Mouse (Mus musculus) right cerebral cortex, postnatal 10 days (tissue): ENCODE data around the gene Fam217b.
A peak's percentile ranks its signal among the peaks of the same experiment; 100 is the strongest.

ENCODE experiments used
- DNase-seq, 2 experiments: peaks; one replicate each; pipeline ENCODE4 v3.0.0; 2021; ENCODE audit warnings: low spot score in 2 of 2

The Fam217b gene

DNA sequence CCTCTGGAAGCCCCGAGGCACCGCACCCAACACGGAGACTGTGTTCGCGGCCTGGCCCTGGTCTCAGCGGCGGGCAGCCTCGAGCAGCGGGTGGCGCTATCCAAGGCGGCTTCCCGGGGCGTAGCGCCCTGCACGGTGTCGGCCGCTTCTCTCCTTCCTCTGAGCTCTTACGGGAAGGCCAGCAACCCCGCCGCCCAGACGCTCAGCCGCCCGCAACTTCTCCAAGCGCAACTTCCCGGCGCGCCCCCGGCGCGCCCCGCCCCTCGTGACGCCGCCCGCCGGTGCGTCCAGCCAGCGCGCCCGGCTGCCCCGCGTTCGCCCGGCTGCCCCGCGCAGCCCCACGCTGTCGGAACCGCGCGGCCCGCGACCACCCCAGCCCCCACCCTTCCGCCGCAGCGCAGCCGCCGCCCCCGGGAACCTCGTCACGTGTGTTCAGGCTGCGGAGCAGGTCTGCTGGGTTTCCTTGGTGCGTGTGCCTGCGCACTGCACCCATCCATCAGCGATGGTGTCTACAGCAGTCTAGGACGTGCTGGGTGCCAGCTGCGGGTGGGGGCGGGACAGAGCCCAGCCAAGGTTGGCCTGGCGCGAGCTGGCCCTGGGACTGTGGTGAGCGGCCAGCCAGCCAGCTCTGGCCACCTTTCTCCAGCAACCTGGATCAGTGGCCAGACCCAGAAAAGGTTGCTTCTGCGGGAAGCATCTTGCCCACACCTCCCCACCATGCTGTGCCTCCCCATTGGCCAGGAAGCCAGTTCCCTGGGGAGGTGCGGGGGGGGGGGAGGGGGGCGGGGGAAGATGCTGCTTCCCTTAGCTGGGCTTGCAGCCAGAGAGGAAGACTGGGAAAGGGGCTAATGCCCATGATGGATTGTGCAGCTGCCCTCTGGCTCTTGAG lies at the start of gene Fam217b, which contains the start of gene Ppp1r3d:
Gene Fam217b (plus strand): TSS at position 264 of the 889 bp plus-strand sequence.
Gene Ppp1r3d (minus strand): TSS at position 212 of the 889 bp plus-strand sequence.
- peak; percentile 74 to 81 for DNase-seq

DNA sequence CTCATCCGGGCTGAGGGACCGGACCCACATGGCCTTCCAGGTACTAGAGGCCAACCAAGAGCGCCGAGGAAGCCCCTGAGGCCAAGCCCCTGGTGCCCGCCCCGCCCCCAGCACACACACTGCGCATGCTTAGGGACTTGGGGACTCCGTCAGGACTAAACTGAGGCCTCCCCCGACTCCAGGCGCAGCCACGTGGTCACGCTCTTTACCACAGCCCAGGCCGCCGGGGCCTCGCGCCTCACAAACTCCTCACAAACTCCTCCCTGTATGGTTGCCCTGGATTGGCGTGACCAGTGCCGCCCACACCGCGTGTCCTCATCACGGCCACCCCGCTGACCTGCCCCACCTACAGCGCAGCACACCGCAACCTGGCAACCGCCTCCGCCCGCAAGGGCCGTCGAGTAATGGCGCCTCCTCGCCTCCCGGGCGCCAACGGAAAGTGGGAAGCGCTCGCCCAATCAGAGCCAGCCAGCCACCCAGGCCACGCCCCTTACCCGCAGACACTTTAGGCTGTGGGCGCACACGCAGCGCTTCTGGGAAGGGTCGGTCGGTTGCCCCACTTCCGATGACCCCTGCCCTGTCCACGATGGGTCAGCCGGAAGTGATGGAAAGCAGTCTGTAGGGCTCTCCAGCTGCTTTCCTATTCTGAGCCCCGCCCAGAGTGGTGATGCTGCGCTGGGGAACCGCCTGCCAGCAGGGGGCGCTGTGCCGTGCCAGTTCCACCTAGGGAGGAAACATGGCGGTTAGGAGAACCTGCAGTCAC lies 7.1 kb upstream of the Fam217b start, which contains the start of gene Sycp2:
Gene Sycp2 (minus strand): TSS at position 633 of the 763 bp plus-strand sequence.
- peak in 1 of 2 experiments; percentile 29 for DNase-seq

DNA sequence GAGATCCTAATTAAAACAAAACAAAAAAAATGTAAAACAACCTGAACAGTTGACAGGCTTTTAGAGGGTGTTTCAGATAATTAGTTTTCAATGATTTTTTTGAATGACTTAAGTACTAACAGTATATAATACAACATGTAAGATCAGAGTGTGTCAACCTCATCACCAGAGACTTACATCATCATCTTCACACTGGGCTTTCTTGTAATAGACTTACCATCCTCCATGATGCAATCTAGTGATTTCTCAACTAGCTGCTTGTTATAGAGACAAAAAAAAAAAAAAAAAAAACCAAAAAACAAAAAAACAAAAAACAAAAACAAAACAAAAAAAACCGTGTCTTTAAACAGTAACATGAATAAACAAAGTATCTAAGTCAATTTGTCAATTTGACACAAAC lies 5.3 kb upstream of the Fam217b start:
- no peak for DNase-seq

DNA sequence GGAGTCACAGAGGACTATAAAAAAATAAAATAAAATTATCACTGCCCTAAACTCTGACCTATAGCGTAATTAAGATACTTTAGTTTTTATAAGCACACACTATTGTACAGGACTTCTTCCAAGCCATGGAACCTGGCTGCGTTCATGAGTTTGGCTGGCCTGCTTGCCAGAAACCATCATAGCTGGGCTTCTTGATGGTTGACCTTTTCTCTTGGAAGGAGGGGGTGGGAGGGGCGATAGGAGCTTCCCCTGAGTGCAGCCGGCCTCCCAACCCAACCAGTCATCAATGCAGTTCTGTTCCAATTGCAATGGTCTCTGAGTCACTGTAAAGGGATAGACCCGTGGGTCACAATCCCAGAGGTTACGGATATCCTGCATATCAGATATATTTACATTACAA lies 4.0 kb upstream of the Fam217b start:
- DNase-seq, result peak in 1 of 2 experiments; percentile 28

DNA sequence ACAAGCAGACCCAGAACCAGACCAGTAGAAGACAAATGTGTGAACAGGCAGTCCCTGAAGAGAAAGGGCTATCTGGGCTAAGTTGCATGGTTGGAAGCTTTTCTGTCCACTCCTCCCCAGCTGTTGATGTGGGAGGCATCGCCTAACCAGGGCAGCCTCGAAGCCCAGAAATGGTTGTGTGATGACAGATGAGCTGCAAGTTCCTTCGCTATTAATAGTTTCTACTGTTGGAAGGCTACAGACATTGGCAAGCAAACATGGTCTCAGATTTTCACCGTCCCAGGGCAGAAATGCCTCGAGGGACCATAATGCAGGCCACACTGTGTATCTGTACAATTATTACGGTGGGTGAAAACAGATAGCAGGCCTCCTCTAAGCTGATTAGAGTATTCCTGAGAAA lies 1.7 kb upstream of the Fam217b start:
- DNase-seq, result peak; percentile 30 to 63

DNA sequence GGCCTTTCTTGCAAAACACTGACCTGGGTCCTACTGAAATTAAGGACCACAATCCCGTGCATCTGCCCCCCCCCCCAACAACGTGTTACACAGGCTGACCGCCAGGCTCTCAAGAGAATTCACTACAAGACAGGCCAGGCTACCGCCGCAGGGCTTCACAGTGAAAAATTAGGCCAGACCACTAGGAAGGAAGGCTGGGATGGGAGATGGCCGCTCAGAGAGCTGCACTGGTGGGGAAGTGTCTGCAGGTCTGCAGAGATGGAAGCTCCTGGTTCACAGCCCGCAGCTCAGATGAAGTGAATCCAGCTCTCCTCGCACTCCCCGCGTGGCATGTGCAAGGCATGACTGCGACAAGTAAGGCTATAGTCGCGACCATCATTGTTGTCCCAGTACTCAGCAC lies 1.2 kb upstream of the Fam217b start:
- peak; percentile 32 to 53 for DNase-seq

DNA sequence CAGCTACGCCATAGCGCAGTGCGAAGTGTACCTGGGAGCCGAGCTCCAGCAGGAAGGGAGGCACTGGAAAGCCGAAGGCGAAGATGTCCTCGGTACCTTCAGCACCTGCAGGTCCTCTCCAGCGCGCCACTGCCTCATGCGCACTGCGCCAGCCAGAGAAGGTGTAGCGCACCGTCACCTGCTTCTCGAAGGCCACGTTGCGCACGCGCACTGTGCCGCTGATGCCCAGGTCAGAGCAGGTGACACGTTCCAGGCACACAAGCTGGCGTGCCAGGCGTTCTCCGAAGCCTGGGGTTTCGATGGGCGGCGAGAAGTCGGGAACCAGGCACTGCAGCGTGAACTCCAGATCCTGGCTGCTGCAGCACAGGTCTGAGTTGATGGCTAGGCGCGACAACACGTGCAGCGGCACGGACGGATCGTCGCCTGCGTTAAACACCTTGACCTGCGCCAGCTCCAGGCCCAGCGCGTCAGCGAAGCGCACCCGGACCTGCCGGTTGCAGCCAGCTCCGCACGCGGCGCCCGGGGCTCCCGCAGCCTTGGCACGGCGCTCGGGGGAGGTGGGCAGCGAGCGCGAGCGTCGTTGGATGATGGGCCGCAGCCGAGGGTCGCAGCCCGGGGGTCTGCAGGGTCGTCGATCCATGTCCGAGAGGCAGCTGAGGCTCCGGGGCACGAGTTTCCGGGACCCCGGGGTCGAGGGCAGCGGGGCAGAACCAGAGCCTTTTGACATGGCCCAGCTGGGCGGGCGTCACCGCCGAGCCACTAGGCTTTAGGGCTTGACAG lies 653 bp upstream of the Fam217b start:
- DNase-seq, result peak; percentile 69

DNA sequence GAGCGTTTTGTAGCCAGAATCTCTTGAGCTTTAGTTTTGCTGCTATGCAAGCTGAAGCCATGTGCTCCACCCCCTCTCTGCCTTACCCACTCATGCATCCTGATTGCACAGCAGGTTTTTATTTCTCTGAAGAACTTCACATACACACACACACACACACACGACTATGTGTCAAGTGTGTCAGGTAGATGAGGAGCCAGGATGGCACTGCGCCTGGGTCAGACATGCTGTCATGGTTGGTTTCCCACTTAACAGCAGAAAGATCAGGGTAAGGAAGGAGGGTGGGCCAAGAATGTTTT lies 775 bp downstream of the Fam217b start:
- DNase-seq, result peak in 1 of 2 experiments; percentile 35

DNA sequence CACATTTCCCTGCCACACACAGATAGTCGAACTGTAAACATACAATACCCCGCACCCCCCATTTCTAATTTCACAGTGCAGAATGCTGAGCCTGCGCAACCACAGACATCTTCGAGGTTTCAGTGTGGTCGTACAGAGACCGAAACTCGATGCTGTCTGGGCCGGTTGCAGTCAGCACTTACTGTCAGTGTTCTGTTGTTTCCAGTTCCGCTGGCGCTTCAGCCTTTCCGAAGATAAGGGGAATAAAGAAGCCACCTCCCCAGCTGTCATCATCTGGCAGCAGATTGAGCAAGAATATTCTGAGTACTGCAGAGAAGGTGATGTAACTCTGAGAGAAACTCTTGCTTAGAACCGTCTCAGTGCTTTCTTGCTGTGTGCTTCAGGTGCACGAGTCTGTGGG lies 2.1 kb downstream of the Fam217b start:
- DNase-seq, result peak; percentile 28 to 46

DNA sequence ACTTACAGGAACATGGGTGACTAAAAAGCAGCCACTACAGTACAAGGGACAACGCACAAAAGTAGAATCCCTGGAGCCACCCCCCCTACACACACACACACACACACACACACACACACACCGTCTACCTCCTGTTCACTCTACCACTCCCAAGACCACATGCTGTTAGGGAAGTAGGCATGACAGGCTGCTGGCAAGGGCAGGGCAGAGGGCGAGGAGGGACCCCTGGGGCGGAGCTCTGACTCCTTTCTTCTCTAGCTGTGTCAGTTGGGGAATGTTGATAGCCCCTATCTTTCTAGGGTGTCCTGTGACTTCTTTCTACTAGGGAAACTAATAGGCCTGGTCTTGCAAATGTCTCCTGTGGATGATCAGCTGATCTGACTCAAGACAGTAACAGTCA lies 2.6 kb downstream of the Fam217b start:
- peak in 1 of 2 experiments; percentile 27 for DNase-seq

DNA sequence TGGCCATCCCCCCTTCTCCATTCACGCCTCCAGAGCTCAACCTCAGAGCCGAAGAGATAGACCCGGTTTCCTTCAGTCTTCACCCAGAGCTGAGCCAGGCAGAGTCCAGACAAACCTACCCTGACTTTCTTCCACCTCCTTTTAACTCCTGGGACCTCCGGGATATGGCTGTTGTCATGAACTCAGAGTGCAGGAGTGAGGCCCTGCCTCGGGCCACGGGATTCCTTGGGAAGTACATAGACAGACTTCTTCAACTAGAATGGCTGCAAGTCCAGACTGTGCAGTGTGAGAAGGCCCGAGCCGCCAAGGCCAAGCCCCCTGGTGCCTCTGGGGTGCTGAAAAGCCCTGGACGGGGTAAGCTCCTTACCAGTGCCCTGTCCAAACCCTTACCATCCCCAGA lies 6.3 kb downstream of the Fam217b start:
- peak in 1 of 2 experiments; percentile 21 for DNase-seq

DNA sequence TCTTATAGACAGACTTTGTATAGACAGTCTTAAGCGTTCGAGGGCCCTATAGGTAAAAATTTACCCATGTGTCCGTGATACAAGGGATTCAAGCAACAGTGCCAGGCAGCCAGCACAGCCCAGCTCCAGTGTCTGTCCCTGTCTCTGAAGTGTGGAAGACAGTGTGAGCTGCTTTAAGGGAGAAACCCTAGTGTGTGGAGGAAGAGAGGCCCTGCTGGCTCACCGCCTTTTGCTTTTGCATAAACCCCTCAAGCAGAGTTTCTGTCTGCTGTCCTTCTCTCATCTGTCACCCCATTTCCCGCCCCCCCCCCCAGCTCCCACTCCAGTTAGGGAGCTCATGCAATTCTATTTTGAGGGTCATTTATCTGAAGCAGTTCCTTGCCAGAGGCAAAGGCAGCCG lies 7.3 kb downstream of the Fam217b start:
- DNase-seq, result peak in 1 of 2 experiments; percentile 22

DNA sequence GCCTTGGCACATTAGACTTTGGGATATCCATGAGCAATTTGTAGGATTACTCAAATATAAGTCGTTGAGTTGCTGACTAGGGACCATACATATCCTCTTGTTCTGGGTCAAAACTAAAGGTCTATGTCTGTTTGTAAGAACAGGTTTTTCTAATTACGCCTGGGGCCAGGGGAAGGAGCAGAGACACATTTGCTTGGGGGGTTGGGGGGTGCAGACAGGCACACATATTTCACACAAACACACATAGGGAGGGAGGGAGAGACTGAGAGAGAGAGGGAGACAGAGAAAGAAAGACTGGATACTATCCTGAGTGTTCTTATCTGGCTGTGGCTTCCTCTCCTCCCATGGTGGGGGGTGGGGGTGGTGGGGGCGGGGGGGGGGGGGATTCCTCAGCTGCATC lies 7.9 kb downstream of the Fam217b start:
- peak in 1 of 2 experiments; percentile 13 for DNase-seq

DNA sequence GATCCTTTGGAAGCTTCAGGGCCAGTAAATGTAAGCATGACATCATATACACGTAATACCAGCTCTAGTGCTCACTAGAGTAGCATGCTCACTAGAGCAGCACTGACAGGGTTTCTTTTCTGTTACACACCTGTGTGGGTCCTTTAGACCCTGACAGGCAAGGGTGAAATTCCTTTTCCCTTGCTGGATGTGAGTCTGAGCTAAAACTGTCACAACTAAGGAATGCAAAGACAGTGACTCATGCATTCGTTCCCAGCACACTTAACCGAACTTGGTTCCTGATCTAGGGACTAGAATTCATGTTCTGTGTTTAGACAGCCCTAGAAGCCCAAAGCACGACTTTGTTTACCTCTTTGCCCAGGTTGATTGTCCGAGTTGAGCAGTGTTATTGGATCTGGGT lies 8.9 kb downstream of the Fam217b start:
- peak in 1 of 2 experiments; percentile 16 for DNase-seq

DNA sequence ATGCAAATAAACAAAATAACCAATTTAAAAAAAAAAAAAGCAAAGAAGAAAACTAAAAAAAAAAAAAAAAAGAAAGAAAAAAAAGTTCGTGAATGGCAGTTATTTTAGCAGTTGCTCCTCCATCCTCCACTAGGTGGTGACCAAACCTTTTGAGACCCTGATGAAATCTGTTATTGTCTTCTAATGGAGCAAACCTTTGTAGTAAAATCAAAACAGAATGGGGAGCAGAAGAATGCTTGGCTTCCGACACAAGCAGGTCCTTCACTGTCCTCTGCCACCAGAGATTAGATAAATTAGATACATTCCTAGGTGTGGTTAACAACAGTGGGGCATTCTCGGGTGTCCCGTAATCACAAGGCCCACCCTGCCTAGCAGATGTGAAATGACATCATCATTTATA lies 11.9 kb downstream of the Fam217b start:
- DNase-seq, result peak; percentile 54 to 60

DNA sequence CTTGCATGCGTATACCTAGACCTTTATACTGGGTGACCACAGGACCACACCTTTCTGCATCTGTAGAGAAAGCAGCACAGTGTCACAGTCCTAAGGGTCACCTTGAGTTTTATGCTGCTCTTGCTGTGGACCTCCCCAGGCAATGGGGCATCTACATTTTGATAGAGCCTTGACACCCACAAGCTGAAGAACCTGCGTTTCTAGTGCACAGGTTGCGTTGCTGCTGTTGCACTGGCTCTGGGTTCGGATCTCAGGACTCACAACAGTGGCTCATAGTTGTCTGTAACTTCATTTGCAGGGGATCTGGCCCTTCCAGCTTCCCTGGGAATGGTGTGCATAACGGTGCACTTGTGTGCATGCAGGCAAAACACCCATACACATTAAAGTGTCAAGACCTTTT lies 12.9 kb downstream of the Fam217b start:
- peak; percentile 4 to 10 for DNase-seq

DNA sequence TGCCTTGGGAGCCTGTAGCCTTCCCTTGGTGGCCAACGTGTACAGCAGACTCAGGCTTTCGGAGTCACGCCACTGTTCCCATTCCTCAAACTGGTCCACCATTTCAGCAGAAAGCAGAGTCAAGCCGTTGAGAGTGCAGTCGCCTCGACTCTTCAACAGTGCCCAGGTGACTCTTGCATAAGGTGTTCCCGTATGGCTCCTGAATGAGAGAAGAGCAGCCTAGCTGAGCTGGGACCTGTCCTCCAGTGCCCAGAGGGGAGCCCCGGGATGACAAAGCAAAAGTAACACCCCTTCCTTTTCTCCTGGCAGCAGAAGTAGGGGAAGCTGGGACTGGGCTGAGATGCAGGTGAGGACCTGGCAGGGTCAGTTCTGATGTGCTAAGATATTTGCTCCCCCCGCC lies 13.9 kb downstream of the Fam217b start:
- DNase-seq, result peak in 1 of 2 experiments; percentile 10

DNA sequence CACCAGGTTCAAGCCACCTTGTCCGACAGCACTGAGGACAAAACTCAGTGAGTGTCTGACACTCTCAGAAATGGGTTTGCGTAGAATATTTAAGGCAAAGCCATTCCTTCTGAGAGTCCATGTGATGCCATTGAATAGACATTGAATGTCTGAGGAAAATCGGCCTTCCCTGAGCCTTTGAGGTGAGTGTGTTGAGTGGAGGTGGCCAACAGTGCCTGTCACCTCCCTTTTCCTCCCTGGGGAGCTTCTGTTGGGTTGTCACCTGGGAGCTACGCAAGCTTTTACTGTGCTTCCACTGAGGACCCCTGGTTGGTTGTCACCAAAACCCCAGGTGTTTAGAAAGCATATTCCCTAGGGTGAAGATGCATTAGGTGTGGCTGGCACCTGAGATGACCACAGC lies 14.4 kb downstream of the Fam217b start:
- DNase-seq, result peak in 1 of 2 experiments; percentile 6

DNA sequence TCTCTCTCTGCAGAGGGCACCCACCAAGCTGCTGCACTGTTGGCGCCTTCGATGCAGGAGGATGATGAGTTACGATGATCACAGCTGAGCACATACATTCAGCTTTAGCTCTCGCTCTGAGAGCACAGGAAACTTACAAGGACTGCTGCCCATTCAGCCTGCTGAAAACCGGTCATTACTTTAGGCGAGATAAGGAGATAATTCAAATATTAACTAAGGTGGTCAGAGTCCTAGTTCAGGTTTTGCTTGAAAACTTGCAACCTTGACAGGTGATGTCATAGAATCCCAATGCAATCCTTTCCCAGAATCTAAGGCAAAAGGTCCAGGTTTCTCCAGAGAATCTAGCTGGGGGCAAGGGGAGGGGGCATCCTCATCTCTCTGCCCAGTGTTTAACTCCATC lies 15.1 kb downstream of the Fam217b start:
- DNase-seq, result no peak

DNA sequence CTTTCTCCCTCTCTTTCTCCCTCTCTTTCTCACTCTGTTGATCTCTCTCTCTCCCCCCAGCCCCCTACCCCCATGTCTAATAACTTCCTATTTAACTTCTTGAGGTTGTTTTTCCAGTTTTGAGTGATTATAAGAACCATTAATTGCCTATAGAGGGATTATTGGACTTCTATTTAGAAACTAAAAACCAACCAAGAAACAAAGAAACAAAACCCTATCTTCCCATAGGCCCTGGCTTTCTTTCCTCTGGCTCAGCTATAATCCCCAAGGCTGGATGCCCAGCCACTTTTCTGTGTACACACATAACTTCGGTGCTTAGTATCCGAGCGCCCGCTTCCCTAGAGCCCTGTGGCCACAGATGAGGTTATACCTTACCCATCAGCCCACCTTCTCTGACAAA lies 15.9 kb downstream of the Fam217b start, which contains the start of gene Cdh26:
Gene Cdh26 (plus strand): TSS at position 301 of the 400 bp plus-strand sequence.
- DNase-seq, result no peak

DNA sequence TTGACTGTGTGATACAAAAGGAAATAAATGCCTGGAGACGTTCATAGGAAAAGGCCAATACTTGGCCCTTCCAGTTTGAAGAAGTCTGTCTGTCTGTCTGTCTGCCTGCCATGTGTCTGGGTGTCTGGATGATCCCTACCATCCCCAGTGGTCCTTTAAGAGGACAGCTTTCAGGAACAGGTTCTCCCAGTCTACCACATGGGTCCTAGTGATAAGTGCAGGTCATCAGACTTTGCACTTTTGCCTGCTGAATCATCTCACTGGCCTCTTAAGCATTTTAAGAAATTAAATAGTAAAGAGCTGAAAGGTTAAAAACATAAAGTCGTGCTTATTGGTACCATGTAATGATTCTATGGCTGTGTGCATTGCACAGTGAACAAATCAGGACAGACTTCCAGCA lies 19.2 kb downstream of the Fam217b start:
- DNase-seq, result no peak

DNA sequence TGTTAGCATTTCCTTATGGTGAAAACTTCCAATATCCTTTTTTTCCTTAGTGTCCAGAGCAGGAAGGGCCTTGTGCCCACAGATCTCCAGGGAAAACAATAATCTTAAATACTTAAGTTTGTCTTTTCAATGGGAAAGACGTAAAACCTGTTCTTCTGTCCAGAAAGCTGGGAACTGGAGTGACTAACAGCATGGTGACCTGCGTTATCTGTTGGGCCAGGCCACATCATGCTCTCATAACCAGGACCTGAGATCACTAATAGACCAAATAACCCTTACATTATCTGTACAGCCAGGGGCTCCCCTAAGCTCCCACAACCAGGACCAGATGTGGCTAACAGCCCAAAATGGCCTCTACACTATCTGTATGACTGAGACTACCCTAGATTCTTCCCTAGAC lies 19.6 kb downstream of the Fam217b start:
- DNase-seq, result no peak
